Mouse (Mus musculus) thymus, postnatal 25 days (tissue): ENCODE measurements around the gene Plb1.
A peak's percentile ranks its signal among the peaks of the same experiment; 100 is the strongest.

Experiments
- DNase-seq: peaks from one replicate; pipeline ENCODE4 v3.0.0; 2022

The Plb1 gene

GRCm38 (mm10) chr5:32337336-32337735, 104.8 kb downstream of the Plb1 start:
- no peak for DNase-seq

GRCm38 (mm10) chr5:32338339-32338738, 105.8 kb downstream of the Plb1 start:
- DNase-seq: peak; percentile 11

- DNase-seq: no peak
Observed at GRCm38 (mm10) chr5:32338766-32339165, 106.3 kb downstream of the Plb1 start.

GRCm38 (mm10) chr5:32340246-32340645, 107.7 kb downstream of the Plb1 start:
- no peak for DNase-seq

- no peak for DNase-seq
Observed at GRCm38 (mm10) chr5:32342711-32343285, 110.3 kb downstream of the Plb1 start.

- no peak for DNase-seq
Observed at GRCm38 (mm10) chr5:32346025-32346912, 113.8 kb downstream of the Plb1 start.

GRCm38 (mm10) chr5:32349718-32350117, 117.2 kb downstream of the Plb1 start:
- no peak for DNase-seq

GRCm38 (mm10) chr5:32350551-32351256, 118.2 kb downstream of the Plb1 start:
- DNase-seq: no peak

GRCm38 (mm10) chr5:32351721-32352465, 119.4 kb downstream of the Plb1 start:
- no peak for DNase-seq

- DNase-seq: no peak
Observed at GRCm38 (mm10) chr5:32352845-32353244, 120.3 kb downstream of the Plb1 start.

- DNase-seq: no peak
Observed at GRCm38 (mm10) chr5:32353280-32353679, 120.8 kb downstream of the Plb1 start.

GRCm38 (mm10) chr5:32360511-32360910, 128.0 kb downstream of the Plb1 start:
- DNase-seq: no peak

GRCm38 (mm10) chr5:32361441-32362235, 129.1 kb downstream of the Plb1 start:
- no peak for DNase-seq

- DNase-seq: no peak
Observed at GRCm38 (mm10) chr5:32369391-32369790, 136.9 kb downstream of the Plb1 start.

GRCm38 (mm10) chr5:32371239-32371638, 138.7 kb downstream of the Plb1 start:
- DNase-seq: no peak

GRCm38 (mm10) chr5:32378546-32378945, 146.0 kb downstream of the Plb1 start:
- DNase-seq: peak; percentile 40

- no peak for DNase-seq
Observed at GRCm38 (mm10) chr5:32388656-32389055, 156.1 kb downstream of the Plb1 start.

GRCm38 (mm10) chr5:32390295-32390694, 157.8 kb downstream of the Plb1 start:
- no peak for DNase-seq

- no peak for DNase-seq
Observed at GRCm38 (mm10) chr5:32392281-32392680, 159.8 kb downstream of the Plb1 start.

- no peak for DNase-seq
Observed at GRCm38 (mm10) chr5:32394586-32394985, 162.1 kb downstream of the Plb1 start.

GRCm38 (mm10) chr5:32395101-32395892, 162.8 kb downstream of the Plb1 start:
- no peak for DNase-seq
